Mouse (Mus musculus) MEL (cell line): Measurements from ENCODE around the gene Gm49384. TPM values are rescaled to one million over a fixed set of nuclear protein-coding genes. Genes with fewer than 3 reads are reported as not detected.

Experiments
- DNase-seq: peaks from one replicate; pipeline ENCODE4 v3.0.0; 2011; ENCODE audit warnings: low read depth, low spot score
- H3K27ac ChIP-seq: 2 replicates; pipeline ENCODE4 v1.5.1; 2012; ENCODE audit warnings: low read depth, mild to moderate bottlenecking, control low read depth, low read length, moderate library complexity; ENCODE audit not compliant: control insufficient read depth
- H3K27me3 ChIP-seq, 2 experiments: fragments of 150-350 bp in 1 of 2; sonication (generic) in 1 of 2; 2 replicates each; pipeline ENCODE4 v1.6.1; 2012; ENCODE audit warnings: low read length in 2 of 2, mild to moderate bottlenecking in 2 of 2, improper control_type of control experiment in 1 of 2, moderate library complexity in 1 of 2; ENCODE audit not compliant: insufficient read depth in 2 of 2, control insufficient read depth in 1 of 2
- H3K36me3 ChIP-seq, 2 experiments: 2 replicates each; pipeline ENCODE4 v1.6.1; 2012 to 2014; ENCODE audit warnings: low read length in 2 of 2, improper control_type of control experiment in 1 of 2, inconsistent platforms in 1 of 2, mild to moderate bottlenecking in 1 of 2; ENCODE audit not compliant: insufficient read depth in 2 of 2, control insufficient read depth in 1 of 2
- H3K4me1 ChIP-seq, 2 experiments: fragments of 150-350 bp in 1 of 2; sonication (generic) in 1 of 2; 2 replicates each; pipeline ENCODE4 v1.6.1; 2012; ENCODE audit warnings: low read length in 2 of 2, improper control_type of control experiment in 1 of 2, mild to moderate bottlenecking in 1 of 2; ENCODE audit not compliant: insufficient read depth in 2 of 2, control insufficient read depth in 1 of 2
- H3K4me3 ChIP-seq, 2 experiments: fragments of 150-350 bp in 1 of 2; sonication (generic) in 1 of 2; 2 replicates each; pipeline ENCODE4 v1.5.1; 2012; ENCODE audit warnings: low read depth in 2 of 2, low read length in 2 of 2, mild to moderate bottlenecking in 2 of 2, moderate library complexity in 2 of 2, control low read depth in 1 of 2, improper control_type of control experiment in 1 of 2; ENCODE audit not compliant: control insufficient read depth in 1 of 2, insufficient read depth in 1 of 2
- H3K79me2 ChIP-seq: 2 replicates; pipeline ENCODE4 v1.6.1; 2012; ENCODE audit warnings: mild to moderate bottlenecking, low read length, moderate library complexity; ENCODE audit not compliant: control insufficient read depth, poor library complexity, insufficient read depth
- H3K9ac ChIP-seq: 2 replicates; pipeline ENCODE4 v1.6.1; 2012; ENCODE audit warnings: low read depth, mild to moderate bottlenecking, control low read depth, low read length, moderate library complexity; ENCODE audit not compliant: control insufficient read depth, poor library complexity, severe bottlenecking
- H3K9me3 ChIP-seq: fragments of 150-350 bp; sonication (generic); replicated peaks from 2 replicates; pipeline ENCODE4 v1.6.1; 2012; ENCODE audit warnings: mild to moderate bottlenecking, low read length, improper control_type of control experiment, moderate library complexity; ENCODE audit not compliant: insufficient read depth
- CHD2 ChIP-seq: IDR thresholded peaks from 2 replicates; pipeline ENCODE4 v1.6.1; 2011; ENCODE audit warnings: low read length, improper control_type of control experiment
- CTCF ChIP-seq, 3 experiments: IDR thresholded peaks in 2 of 3; conservative IDR thresholded peaks in 1 of 3; 2 replicates each; pipeline ENCODE4 v1.5.1; 2011 to 2012; ENCODE audit warnings: low read length in 3 of 3, low read depth in 2 of 3, mild to moderate bottlenecking in 2 of 3, improper control_type of control experiment in 1 of 3, inconsistent platforms in 1 of 3, mixed read lengths in 1 of 3, moderate library complexity in 1 of 3; ENCODE audit not compliant: control insufficient read depth in 1 of 3, insufficient read depth in 1 of 3, poor library complexity in 1 of 3, severe bottlenecking in 1 of 3
- GATA1 ChIP-seq: IDR thresholded peaks from 2 replicates; pipeline ENCODE4 v1.6.1; 2011; ENCODE audit warnings: low read depth, low read length, improper control_type of control experiment
- HCFC1 ChIP-seq: IDR thresholded peaks from 2 replicates; pipeline ENCODE4 v1.6.1; 2012; ENCODE audit warnings: low read depth, mild to moderate bottlenecking, inconsistent platforms, low read length, improper control_type of control experiment, moderate library complexity
- JUND ChIP-seq: IDR thresholded peaks from 2 replicates; pipeline ENCODE4 v1.6.1; 2011; ENCODE audit warnings: low read depth, mild to moderate bottlenecking, improper control_type of control experiment, low read length
- MAZ ChIP-seq: IDR thresholded peaks from 2 replicates; pipeline ENCODE4 v1.6.1; 2012; ENCODE audit warnings: low read depth, mild to moderate bottlenecking, inconsistent platforms, low read length, improper control_type of control experiment
- POLR2AphosphoS2 ChIP-seq: IDR thresholded peaks from 2 replicates; pipeline ENCODE4 v1.6.1; 2011; ENCODE audit warnings: low read length, improper control_type of control experiment
- RAD21 ChIP-seq: IDR thresholded peaks from 2 replicates; pipeline ENCODE4 v1.6.1; 2011; ENCODE audit warnings: mild to moderate bottlenecking, low read depth, low read length, improper control_type of control experiment
- SIN3A ChIP-seq: IDR thresholded peaks from 2 replicates; pipeline ENCODE4 v1.6.1; 2012; ENCODE audit warnings: low read length, improper control_type of control experiment, inconsistent platforms
- SMC3 ChIP-seq: IDR thresholded peaks from 2 replicates; pipeline ENCODE4 v1.6.1; 2011; ENCODE audit warnings: low read depth, low read length, improper control_type of control experiment
- UBTF ChIP-seq: IDR thresholded peaks from 2 replicates; pipeline ENCODE4 v1.6.1; 2012; ENCODE audit warnings: low read depth, mild to moderate bottlenecking, inconsistent platforms, low read length, improper control_type of control experiment, moderate library complexity, borderline replicate concordance; ENCODE audit not compliant: insufficient read depth
- USF1 ChIP-seq: IDR thresholded peaks from 2 replicates; pipeline ENCODE4 v1.6.1; 2014; ENCODE audit warnings: low read depth, mild to moderate bottlenecking, inconsistent platforms, low read length, improper control_type of control experiment, moderate library complexity
- ZC3H11A ChIP-seq: IDR thresholded peaks from 2 replicates; pipeline ENCODE4 v1.6.1; 2012; ENCODE audit warnings: low read depth, mild to moderate bottlenecking, inconsistent platforms, low read length, improper control_type of control experiment
- ZNF384 ChIP-seq: IDR thresholded peaks from 2 replicates; pipeline ENCODE4 v1.6.1; 2012; ENCODE audit warnings: low read depth, mild to moderate bottlenecking, inconsistent platforms, low read length, improper control_type of control experiment
- polyA plus RNA-seq, 2 experiments: library from polyadenylated mRNA; stranded (reverse) in 1 of 2; unstranded in 1 of 2; fragments of >175 nt in 1 of 2; fragments of >200 nt in 1 of 2; gene quantifications; 2 replicates each; pipeline versions ENCODE4 v1.2.1 to v1.2.4; 2012; ENCODE audit warnings: low replicate concordance in 2 of 2, low read depth in 1 of 2; ENCODE audit not compliant: insufficient read length in 2 of 2, insufficient read depth in 1 of 2, missing spikeins in 1 of 2
- total RNA-seq: library from RNA; depleted of rRNA; stranded (reverse); fragments of 300-350 nt; gene quantifications from 2 replicates; pipeline ENCODE4 v1.2.3, GENCODE M21; 2012

Gene Gm49384
- total and polyA plus RNA-seq, 3 experiments, result 26.2 to 28.5 TPM; not detected in 1

DNA sequence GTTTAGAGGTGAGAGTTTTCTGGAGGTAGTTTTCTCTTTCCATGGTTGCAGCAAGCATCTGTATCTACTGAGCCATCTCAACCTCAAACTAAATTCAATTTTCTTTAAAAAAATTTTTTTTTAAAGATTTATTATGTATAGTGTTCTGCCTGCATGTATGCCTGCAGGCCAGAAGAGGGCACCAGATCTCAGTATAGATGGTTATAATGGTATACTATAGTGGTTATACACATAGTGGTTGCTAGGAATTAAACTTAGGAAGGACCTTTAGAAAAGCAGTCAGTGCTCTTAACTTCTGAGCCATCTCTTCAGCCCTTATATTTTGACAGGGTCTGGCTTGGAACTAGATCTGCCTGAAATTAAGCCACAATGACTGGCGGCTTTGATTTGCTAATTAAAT, 13.5 kb downstream of the Gm49384 start:
- Histone ChIP-seq H3K4me1 (peaks cover 6 to 12% of the 10 kb centered on the region in 2 experiments), H3K27me3 (no peaks in the 10 kb centered on the region), H3K36me3 (peaks cover 6 to 22% of the 10 kb centered on the region in 2 experiments), H3K4me3 (no peak overlapping the region), H3K27ac (no peak overlapping the region), H3K9ac (no peak overlapping the region), H3K79me2 (peaks cover 30% of the 10 kb centered on the region), H3K9me3 (no peaks in the 10 kb centered on the region)
- peak; percentile 29 for TF ChIP-seq RAD21
- TF ChIP-seq SMC3, result peak; percentile 22; the same call in 1 of the 2 replicates
- no peak for TF ChIP-seq CHD2
- no peak for TF ChIP-seq JUND
- TF ChIP-seq MAZ, result no peak
- TF ChIP-seq CTCF (IDR thresholded peaks at IDR 0.05 in 2 of 3, conservative IDR thresholded peaks at IDR 0.05 in 1 of 3; ENCODE audit: control insufficient read depth in 1 of 3, insufficient read depth in 1 of 3, low read depth in 2 of 3, low read length in 3 of 3, poor library complexity in 1 of 3, severe bottlenecking in 1 of 3), result peak in 2 of 3 experiments; percentile 21 to 51; a peak in 3 of 6 replicates
- peak; percentile 80 for TF ChIP-seq ZNF384
- TF ChIP-seq SIN3A, result peak; percentile 44; the same call in 1 of the 2 replicates
- 0 out of 2 replicates have a peak, but pooled peaks have one; percentile 19 for TF ChIP-seq ZC3H11A
- TF ChIP-seq HCFC1, result 0 out of 2 replicates have a peak, but pooled peaks have one; percentile 28
- no peak for TF ChIP-seq USF1
- peak; percentile 41 for DNase-seq

- H3K9me3 ChIP-seq, result no peaks in the 10 kb centered on the region
- no peak for DNase-seq
- TF ChIP-seq GATA1 (no peak), UBTF (no peak), ZC3H11A (no peak), HCFC1 (0 out of 2 replicates have a peak, but pooled peaks have one; percentile 0)
- H3K4me1 ChIP-seq, result peaks cover 8 to 15% of the 10 kb centered on the region in 2 experiments
- H3K9ac ChIP-seq, result no peak overlapping the region
- H3K4me3 ChIP-seq, result no peak overlapping the region
- peaks cover 6 to 24% of the 10 kb centered on the region in 2 experiments for H3K36me3 ChIP-seq
- H3K79me2 ChIP-seq, result peaks cover 32% of the 10 kb centered on the region
- H3K27me3 ChIP-seq, result no peaks in the 10 kb centered on the region
- H3K27ac ChIP-seq, result no peak overlapping the region
Measured at GRCm38 (mm10) chr12:69190074-69190473, 14.0 kb downstream of the Gm49384 start.

- H3K27ac ChIP-seq, result 0 out of 2 replicates have a peak overlapping the region, but pooled peaks have one; percentile 1
Measured at GRCm38 (mm10) chr12:69186811-69187471, 17.1 kb downstream of the Gm49384 start.

More at GRCm38 (mm10) chr12:69186811-69187471, 17.1 kb downstream of the Gm49384 start:
- DNase-seq, result no peak
- H3K36me3 ChIP-seq, result peaks cover 9 to 26% of the 10 kb centered on the region in 2 experiments
- TF ChIP-seq ZC3H11A, result no peak
- TF ChIP-seq POLR2AphosphoS2, result 0 out of 2 replicates have a peak, but pooled peaks have one; percentile 23
- H3K79me2 ChIP-seq, result peaks cover 52% of the 10 kb centered on the region
- H3K27me3 ChIP-seq, result no peaks in the 10 kb centered on the region
- peak overlapping the region; percentile 19 to 96 for H3K4me3 ChIP-seq
- no peaks in the 10 kb centered on the region for H3K9me3 ChIP-seq
- peaks cover 7 to 10% of the 10 kb centered on the region in 2 experiments for H3K4me1 ChIP-seq
- H3K9ac ChIP-seq, result peak overlapping the region; percentile 20
